Mouse (Mus musculus): ENCODE data around the gene Hist1h2bm. TPM values are rescaled to one million over a fixed set of nuclear protein-coding genes. Genes with fewer than 3 reads are reported as not detected.

Gene Hist1h2bm
- total RNA-seq, 2 experiments from 2014 or later = 50.7 to 68.7 TPM

Small RNA genes lying within 50 kb of the gene (microRNA-seq; reads per million reads assigned to microRNA genes)
- gene Gm44357 = 0 reads per million in 2 experiments
- 0 reads per million in 2 experiments for gene Gm44367
- gene Gm44454 = 0 reads per million in 2 experiments

Other genes starting within 250 kb of the Hist1h2bm start
- 1 to 10 TPM; 1.2 to 1.6 TPM for gene Zkscan4, start 243.1 kb upstream of the Hist1h2bm start, total RNA-seq (2021)
- not detected for gene Gm10065, start 242.6 kb upstream of the Hist1h2bm start, total RNA-seq (2021)
- gene AK157302, start 226.8 kb upstream of the Hist1h2bm start, total RNA-seq (2021) = 10 to 100 TPM; 11.5 to 12.4 TPM
- 100 to 1,000 TPM; 118 to 122 TPM for gene Gm11273, start 220.6 kb upstream of the Hist1h2bm start, total RNA-seq (2021)
- gene Zkscan8, start 190.9 kb upstream of the Hist1h2bm start, total RNA-seq (2021) = 10 to 100 TPM in 1 of 2 experiments, 1 to 10 TPM in 1; 8.0 to 11.4 TPM
- gene Olfr1366, start 179.2 kb upstream of the Hist1h2bm start, total RNA-seq (2021) = not detected
- not detected for gene Olfr1535, start 162.2 kb upstream of the Hist1h2bm start, total RNA-seq (2021)
- not detected for gene Olfr1364, start 140.3 kb upstream of the Hist1h2bm start, total RNA-seq (2021)
- not detected for gene Olfr1362, start 108.0 kb upstream of the Hist1h2bm start, total RNA-seq (2021)
- not detected for gene Olfr11, start 79.5 kb upstream of the Hist1h2bm start, total RNA-seq (2021)
- gene Olfr1361, start 58.7 kb upstream of the Hist1h2bm start, total RNA-seq (2021) = not detected
- gene Olfr1360, start 44.6 kb upstream of the Hist1h2bm start, total RNA-seq (2021) = not detected
- not detected for gene Olfr1359, start 23.9 kb upstream of the Hist1h2bm start, total RNA-seq (2021)
- gene Hist1h2bl, start 5.9 kb upstream of the Hist1h2bm start, total RNA-seq (2021) = 100 to 1,000 TPM; 184 to 186 TPM
- 100 to 1,000 TPM; 125 TPM for gene Hist1h2ai, start 5.6 kb upstream of the Hist1h2bm start, total RNA-seq (2021)
- gene Hist1h3h, start 4.4 kb upstream of the Hist1h2bm start, total RNA-seq (2021) = 100 to 1,000 TPM; 240 to 265 TPM
- gene Hist1h4j, start 13.0 kb downstream of the Hist1h2bm start, total RNA-seq (2021) = 10 to 100 TPM; 32.2 to 32.7 TPM
- gene Hist1h4k, start 28.5 kb downstream of the Hist1h2bm start, total RNA-seq (2021) = 100 to 1,000 TPM; 439 to 508 TPM
- 10 to 100 TPM; 71.7 to 78.9 TPM for gene Hist1h2ak, start 31.8 kb downstream of the Hist1h2bm start, total RNA-seq (2021)
- gene Hist1h2bn, start 32.1 kb downstream of the Hist1h2bm start, total RNA-seq (2021) = 100 to 1,000 TPM in 1 of 2 experiments, 10 to 100 TPM in 1; 94.7 to 110 TPM
- 100 to 1,000 TPM; 122 to 129 TPM for gene Hist1h1b, start 58.6 kb downstream of the Hist1h2bm start, total RNA-seq (2021)
- gene Hist1h3i, start 61.3 kb downstream of the Hist1h2bm start, total RNA-seq (2021) = 100 to 1,000 TPM; 199 to 235 TPM
- gene Hist1h2an, start 65.2 kb downstream of the Hist1h2bm start, total RNA-seq (2021) = 10 to 100 TPM; 37.8 to 38.8 TPM
- 10 to 100 TPM; 78.8 to 79.4 TPM for gene Hist1h2bp, start 65.4 kb downstream of the Hist1h2bm start, total RNA-seq (2021)
- 100 to 1,000 TPM; 140 to 150 TPM for gene Hist1h2bq, start 88.2 kb downstream of the Hist1h2bm start, total RNA-seq (2021)
- gene Hist1h2ao, start 88.4 kb downstream of the Hist1h2bm start, total RNA-seq (2021) = 100 to 1,000 TPM; 240 to 250 TPM
- gene Hist1h4m, start 89.7 kb downstream of the Hist1h2bm start, total RNA-seq (2021) = 100 to 1,000 TPM; 345 to 353 TPM
- gene Hist1h4n, start 110.2 kb downstream of the Hist1h2bm start, total RNA-seq (2021) = 10 to 100 TPM; 17.9 to 46.6 TPM
- gene Hist1h2ap, start 111.5 kb downstream of the Hist1h2bm start, total RNA-seq (2021) = 100 to 1,000 TPM in 1 of 2 experiments, 10 to 100 TPM in 1; 86.5 to 153 TPM
- gene Hist1h2br, start 111.7 kb downstream of the Hist1h2bm start, total RNA-seq (2021) = 100 to 1,000 TPM; 139 to 146 TPM
- 1 to 10 TPM in 1 of 2 experiments, under 1 TPM in 1; 0.73 to 1.2 TPM for gene Zfp184, start 223.1 kb downstream of the Hist1h2bm start, total RNA-seq (2021)

All from gastrocnemius, postnatal 10 days (tissue).